Mouse (Mus musculus) kidney, adult 2 months (tissue): Measurements from ENCODE around the gene Psmb8. TPM values are rescaled to one million over a fixed set of nuclear protein-coding genes. Genes with fewer than 3 reads are reported as not detected.
"Not testable (repeated sequence)": the region's sequence is repeated elsewhere in the genome, so short reads cannot be mapped to it uniquely, and the experiment has no call there.

Experiments used
- DNase-seq: peaks from one replicate; pipeline ENCODE4 v3.0.0; 2021
- H3K27ac ChIP-seq: fragments of 200-500 bp; 2 replicates; pipeline ENCODE4 v1.5.1; 2012; ENCODE audit warnings: low read depth, low read length, control low read depth, inconsistent platforms; ENCODE audit not compliant: insufficient read depth
- H3K27me3 ChIP-seq: fragments of 200-500 bp; replicated peaks from 2 replicates; pipeline ENCODE4 v1.6.1; 2012; ENCODE audit warnings: mild to moderate bottlenecking, moderate library complexity, low read length, inconsistent platforms; ENCODE audit not compliant: control insufficient read depth, insufficient read depth
- H3K36me3 ChIP-seq: fragments of 200-500 bp; 2 replicates; pipeline ENCODE4 v1.6.1; 2012; ENCODE audit warnings: mild to moderate bottlenecking, moderate library complexity, low read length, inconsistent platforms; ENCODE audit not compliant: control insufficient read depth, insufficient read depth
- H3K4me1 ChIP-seq: fragments of 200-500 bp; 2 replicates; pipeline ENCODE4 v1.6.1; 2011; ENCODE audit warnings: low read length; ENCODE audit not compliant: control insufficient read depth, insufficient read depth
- H3K4me3 ChIP-seq: fragments of 200-500 bp; 2 replicates; pipeline ENCODE4 v1.5.1; 2011; ENCODE audit warnings: mild to moderate bottlenecking, low read depth, low read length, control low read depth; ENCODE audit not compliant: insufficient read depth
- CTCF ChIP-seq: fragments of 200-500 bp; conservative IDR thresholded peaks from 2 replicates; pipeline ENCODE4 v1.5.1; 2011; ENCODE audit warnings: low read depth, mild to moderate bottlenecking, control low read depth, low read length, moderate library complexity, mixed read lengths; ENCODE audit not compliant: insufficient read depth, insufficient read length
- POLR2A ChIP-seq: fragments of 200-500 bp; IDR thresholded peaks from one replicate; pipeline ENCODE4 v1.6.1; 2011; ENCODE audit warnings: low read depth, low read length, control low read depth
- WGBS: fragments of 180-500 bp; shearing (Covaris S2); methylation state at CpG from one replicate; pipeline ENCODE4 v1.1.7; 2018; 5-methylcytosine and 5-hydroxymethylcytosine counted together
- polyA plus RNA-seq: library from polyadenylated mRNA; depleted of rRNA; stranded (reverse); fragments of >200 nt; gene quantifications from 2 replicates; pipeline ENCODE4 v1.2.3, GENCODE M21; 2012

The Psmb8 gene
- polyA plus RNA-seq, 1 experiment, result 58.1 TPM

GRCm38 (mm10) chr17:34215176-34215575 lies 17.7 kb downstream of the Psmb8 start:
- no peaks in the 10 kb centered on the region for H3K36me3 ChIP-seq
- no peaks in the 10 kb centered on the region for H3K27me3 ChIP-seq
- H3K4me3 ChIP-seq, result no peak overlapping the region
- no peak for DNase-seq
- 90% methylated on average over 12 of the region's 12 CpGs for WGBS
- H3K27ac ChIP-seq, result no peak overlapping the region
- TF ChIP-seq POLR2A, result no peak
- no peak for TF ChIP-seq CTCF
- H3K4me1 ChIP-seq, result no peaks in the 10 kb centered on the region

DNA sequence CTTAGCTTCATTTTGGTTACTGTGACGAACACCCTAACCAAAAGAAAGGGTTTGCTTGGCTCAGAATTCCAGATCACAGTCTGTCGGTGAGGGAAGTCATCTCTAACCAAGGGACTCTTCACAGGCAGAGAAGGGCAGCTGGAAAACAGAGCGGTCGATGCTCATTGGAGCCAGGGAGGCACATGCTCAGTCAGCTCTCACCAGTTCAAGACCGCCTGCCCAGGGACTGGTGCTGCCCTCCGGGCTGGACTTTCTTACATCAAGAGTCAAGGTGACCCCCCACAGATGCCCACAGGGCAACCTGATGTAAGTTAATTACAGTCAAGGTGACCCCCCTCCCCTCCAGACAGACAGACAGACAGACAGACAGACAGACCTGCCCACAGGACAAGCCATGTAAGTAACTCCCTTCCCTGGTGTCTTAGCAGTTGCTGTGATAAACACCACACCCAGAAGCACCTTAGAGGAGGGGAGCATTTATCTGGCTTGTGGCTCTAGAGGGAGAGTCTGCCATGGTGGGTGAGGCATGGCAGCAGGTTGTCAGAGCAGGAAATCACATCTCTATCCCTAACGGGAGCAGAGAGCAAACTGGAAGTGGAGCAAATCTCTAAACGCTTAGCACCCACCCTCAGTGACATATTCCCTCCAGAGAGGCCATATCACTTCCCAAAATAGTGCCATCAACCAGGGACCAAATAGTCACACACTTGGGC lies 19.9 kb downstream of the Psmb8 start:
- Histone ChIP-seq H3K27ac (no peak overlapping the region), H3K4me1 (no peaks in the 10 kb centered on the region), H3K36me3 (no peaks in the 10 kb centered on the region), H3K27me3 (no peaks in the 10 kb centered on the region), H3K4me3 (no peak overlapping the region)
- TF ChIP-seq POLR2A (no peak), CTCF (no peak)
- WGBS, result 81% methylated on average over 8 of the region's 8 CpGs
- no peak for DNase-seq

- no peak overlapping the region for H3K4me3 ChIP-seq
- DNase-seq, result no peak
- WGBS, result 87% methylated on average over 5 of the region's 5 CpGs
- H3K27me3 ChIP-seq, result no peaks in the 10 kb centered on the region
- no peaks in the 10 kb centered on the region for H3K36me3 ChIP-seq
- no peaks in the 10 kb centered on the region for H3K4me1 ChIP-seq
- no peak overlapping the region for H3K27ac ChIP-seq
- TF ChIP-seq POLR2A (no peak), CTCF (no peak)
These were observed 20.5 kb downstream of the Psmb8 start for GRCm38 (mm10) chr17:34217986-34218385.

GRCm38 (mm10) chr17:34218675-34219074 lies 21.2 kb downstream of the Psmb8 start:
- DNase-seq, result peak; percentile 98
- no peaks in the 10 kb centered on the region for H3K27me3 ChIP-seq
- TF ChIP-seq CTCF (no peak), POLR2A (no peak)
- no peaks in the 10 kb centered on the region for H3K4me1 ChIP-seq
- H3K4me3 ChIP-seq, result peak overlapping the region; percentile 11; the same call in 1 of the 2 replicates
- no peaks in the 10 kb centered on the region for H3K36me3 ChIP-seq
- WGBS, result 18% methylated on average over 11 of the region's 11 CpGs
- peak overlapping the region; percentile 41; the same call in 1 of the 2 replicates for H3K27ac ChIP-seq

DNA sequence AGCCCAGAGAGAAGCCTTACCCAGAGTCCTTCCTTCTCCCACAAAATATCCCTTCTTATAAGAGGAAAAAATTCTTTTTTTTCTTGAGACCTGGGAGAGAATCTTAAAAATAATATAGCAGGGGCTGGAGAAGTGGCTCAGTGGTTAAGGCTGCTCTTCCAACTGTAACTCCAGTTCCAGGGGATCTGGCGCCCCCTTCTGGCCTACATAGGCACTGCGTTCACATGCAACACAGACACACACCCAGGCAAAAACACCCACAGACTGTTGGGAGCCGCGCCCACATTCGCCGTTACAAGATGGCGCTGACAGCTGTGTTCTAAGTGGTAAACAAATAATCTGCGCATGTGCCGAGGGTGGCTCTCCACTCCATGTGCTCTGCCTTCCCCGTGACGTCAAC lies 21.6 kb downstream of the Psmb8 start:
- TF ChIP-seq CTCF, result peak; percentile 60
- not testable (repeated sequence) for H3K36me3 ChIP-seq, H3K4me1 ChIP-seq, H3K27me3 ChIP-seq, H3K4me3 ChIP-seq
- DNase-seq, result peak; percentile 74
- H3K27ac ChIP-seq, result peak overlapping the region; percentile 41; the same call in 1 of the 2 replicates
- WGBS, result 92% methylated on average over 9 of the region's 11 CpGs

DNA sequence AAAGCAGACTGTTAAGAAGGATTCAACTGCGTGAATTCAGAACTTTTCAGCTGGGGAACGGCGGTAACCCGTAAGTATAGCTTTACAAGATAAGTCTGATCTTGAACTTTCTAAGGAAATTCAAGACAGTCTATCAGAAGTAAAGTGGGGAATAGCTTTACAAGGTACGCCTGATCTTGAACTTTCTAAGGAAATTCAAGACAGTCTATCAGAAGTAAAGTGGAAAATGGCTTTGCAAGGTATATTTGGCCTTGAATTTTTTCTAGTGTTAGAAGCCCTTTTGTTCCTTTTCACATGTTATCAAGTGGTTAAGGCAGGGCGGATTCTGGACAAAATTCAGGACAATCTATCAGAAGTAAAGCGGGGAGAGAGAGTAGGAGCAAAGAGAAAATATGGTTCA lies 22.3 kb downstream of the Psmb8 start:
- not testable (repeated sequence) for H3K27me3 ChIP-seq, H3K4me1 ChIP-seq, H3K36me3 ChIP-seq, H3K27ac ChIP-seq, H3K4me3 ChIP-seq
- DNase-seq, result peak; percentile 76
- over 99% methylated on average over 6 of the region's 7 CpGs for WGBS

- not testable (repeated sequence) for H3K36me3 ChIP-seq, H3K27me3 ChIP-seq, H3K27ac ChIP-seq, H3K4me3 ChIP-seq, DNase-seq, H3K4me1 ChIP-seq
- WGBS, result 100% methylated on average over 5 of the region's 16 CpGs
These were observed 22.9 kb downstream of the Psmb8 start for GRCm38 (mm10) chr17:34220401-34220800.

- no peaks in the 10 kb centered on the region for H3K4me1 ChIP-seq
- peak; percentile 81 for DNase-seq
- WGBS, result 75% methylated on average over 3 of the region's 3 CpGs
- no peak overlapping the region for H3K4me3 ChIP-seq
- H3K27me3 ChIP-seq, result no peaks in the 10 kb centered on the region
- no peaks in the 10 kb centered on the region for H3K36me3 ChIP-seq
- no peak overlapping the region for H3K27ac ChIP-seq
- TF ChIP-seq CTCF (no peak), POLR2A (no peak)
These were observed 27.3 kb downstream of the Psmb8 start for GRCm38 (mm10) chr17:34224816-34225215.
